Mouse (Mus musculus): Measurements from ENCODE around the gene Vav2. TPM values are rescaled to one million over a fixed set of nuclear protein-coding genes. Genes with fewer than 3 reads are reported as not detected.

Vav2 gene
- polyA plus RNA-seq, 1 experiment = 13.0 TPM

- Histone ChIP-seq H3K79me3 (ENCODE audit: low read depth) (peaks cover 1% of the 10 kb centered on the region), H3K27me3 (ENCODE audit: control insufficient read depth, insufficient read depth, insufficient read length) (no peaks in the 10 kb centered on the region), H3K79me2 (ENCODE audit: control insufficient read depth, insufficient read depth) (peaks cover 50% of the 10 kb centered on the region), H3K4me3 (ENCODE audit: insufficient read depth, poor library complexity, severe bottlenecking) (no peak overlapping the region), H3K36me3 (ENCODE audit: control insufficient read depth, insufficient read depth) (no peaks in the 10 kb centered on the region), H3ac (ENCODE audit: control insufficient read depth, insufficient read length, low read depth) (no peak overlapping the region)
- no peak for TF ChIP-seq FOSL1 (IDR thresholded peaks at IDR 0.05; ENCODE audit: insufficient read depth, low read length, poor library complexity, severe bottlenecking)
- TF ChIP-seq MAX (IDR thresholded peaks at IDR 0.05) = no peak
- TF ChIP-seq CEBPB (IDR thresholded peaks at IDR 0.05; ENCODE audit: low read depth) = no peak
- TF ChIP-seq MYOG (IDR thresholded peaks at IDR 0.05; ENCODE audit: control insufficient read depth, extremely low read depth, insufficient read length) = no peak
- TF ChIP-seq USF1 (IDR thresholded peaks at IDR 0.05; ENCODE audit: low read depth) = no peak
- TF ChIP-seq CTCF (IDR thresholded peaks at IDR 0.05; ENCODE audit: control insufficient read depth, insufficient read depth, insufficient read length) = no peak
- no peak for TF ChIP-seq MYOD1 (IDR thresholded peaks at IDR 0.05; ENCODE audit: control insufficient read depth, insufficient read length, low read depth)
These were observed 65.0 kb downstream of the Vav2 start for GRCm38 (mm10) chr2:27361786-27362185.

DNA sequence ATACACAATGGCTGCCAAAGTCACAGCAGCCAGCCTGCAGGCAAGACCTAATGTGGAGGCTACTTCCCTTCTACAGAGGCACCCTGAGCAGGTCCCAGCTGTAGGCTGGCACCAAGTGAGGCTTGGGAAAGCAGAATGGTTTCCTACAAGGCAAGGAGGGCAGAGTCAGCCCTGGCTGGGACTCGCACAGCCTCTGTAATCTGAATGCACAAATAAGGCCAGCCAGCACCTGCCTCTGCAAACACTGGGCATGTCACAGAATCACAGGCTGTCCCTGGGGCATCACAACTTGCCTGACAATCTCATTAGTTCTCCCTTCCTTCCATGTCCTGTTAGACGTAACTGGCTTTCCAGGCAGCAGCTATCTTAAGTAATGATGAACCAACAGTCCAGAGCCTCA lies 68.4 kb downstream of the Vav2 start:
- Histone ChIP-seq H3ac (ENCODE audit: control insufficient read depth, insufficient read length, low read depth) (no peak overlapping the region), H3K4me3 (ENCODE audit: insufficient read depth, poor library complexity, severe bottlenecking) (no peak overlapping the region), H3K27me3 (ENCODE audit: control insufficient read depth, insufficient read depth, insufficient read length) (no peaks in the 10 kb centered on the region), H3K36me3 (ENCODE audit: control insufficient read depth, insufficient read depth) (no peaks in the 10 kb centered on the region), H3K79me2 (ENCODE audit: control insufficient read depth, insufficient read depth) (peaks cover 28% of the 10 kb centered on the region), H3K79me3 (ENCODE audit: low read depth) (no peaks in the 10 kb centered on the region)
- TF ChIP-seq CEBPB (IDR thresholded peaks at IDR 0.05; ENCODE audit: low read depth) = no peak
- TF ChIP-seq FOSL1 (IDR thresholded peaks at IDR 0.05; ENCODE audit: insufficient read depth, low read length, poor library complexity, severe bottlenecking) = no peak
- no peak for TF ChIP-seq USF1 (IDR thresholded peaks at IDR 0.05; ENCODE audit: low read depth)
- no peak for TF ChIP-seq MAX (IDR thresholded peaks at IDR 0.05)
- no peak for TF ChIP-seq CTCF (IDR thresholded peaks at IDR 0.05; ENCODE audit: control insufficient read depth, insufficient read depth, insufficient read length)
- TF ChIP-seq MYOG (IDR thresholded peaks at IDR 0.05; ENCODE audit: control insufficient read depth, extremely low read depth, insufficient read length) = no peak
- TF ChIP-seq MYOD1 (IDR thresholded peaks at IDR 0.05; ENCODE audit: control insufficient read depth, insufficient read length, low read depth) = no peak

GRCm38 (mm10) chr2:27355684-27356083 lies 71.1 kb downstream of the Vav2 start:
- Histone ChIP-seq H3K79me3 (ENCODE audit: low read depth) (no peaks in the 10 kb centered on the region), H3K36me3 (ENCODE audit: control insufficient read depth, insufficient read depth) (no peaks in the 10 kb centered on the region), H3ac (ENCODE audit: control insufficient read depth, insufficient read length, low read depth) (no peak overlapping the region), H3K79me2 (ENCODE audit: control insufficient read depth, insufficient read depth) (peaks cover 32% of the 10 kb centered on the region), H3K4me3 (ENCODE audit: insufficient read depth, poor library complexity, severe bottlenecking) (no peak overlapping the region), H3K27me3 (ENCODE audit: control insufficient read depth, insufficient read depth, insufficient read length) (no peaks in the 10 kb centered on the region)
- TF ChIP-seq USF1 (IDR thresholded peaks at IDR 0.05; ENCODE audit: low read depth) = no peak
- TF ChIP-seq MAX (IDR thresholded peaks at IDR 0.05) = no peak
- TF ChIP-seq MYOD1 (IDR thresholded peaks at IDR 0.05; ENCODE audit: control insufficient read depth, insufficient read length, low read depth) = no peak
- no peak for TF ChIP-seq MYOG (IDR thresholded peaks at IDR 0.05; ENCODE audit: control insufficient read depth, extremely low read depth, insufficient read length)
- TF ChIP-seq CEBPB (IDR thresholded peaks at IDR 0.05; ENCODE audit: low read depth) = no peak
- TF ChIP-seq CTCF (IDR thresholded peaks at IDR 0.05; ENCODE audit: control insufficient read depth, insufficient read depth, insufficient read length) = no peak
- TF ChIP-seq FOSL1 (IDR thresholded peaks at IDR 0.05; ENCODE audit: insufficient read depth, low read length, poor library complexity, severe bottlenecking) = no peak

DNA sequence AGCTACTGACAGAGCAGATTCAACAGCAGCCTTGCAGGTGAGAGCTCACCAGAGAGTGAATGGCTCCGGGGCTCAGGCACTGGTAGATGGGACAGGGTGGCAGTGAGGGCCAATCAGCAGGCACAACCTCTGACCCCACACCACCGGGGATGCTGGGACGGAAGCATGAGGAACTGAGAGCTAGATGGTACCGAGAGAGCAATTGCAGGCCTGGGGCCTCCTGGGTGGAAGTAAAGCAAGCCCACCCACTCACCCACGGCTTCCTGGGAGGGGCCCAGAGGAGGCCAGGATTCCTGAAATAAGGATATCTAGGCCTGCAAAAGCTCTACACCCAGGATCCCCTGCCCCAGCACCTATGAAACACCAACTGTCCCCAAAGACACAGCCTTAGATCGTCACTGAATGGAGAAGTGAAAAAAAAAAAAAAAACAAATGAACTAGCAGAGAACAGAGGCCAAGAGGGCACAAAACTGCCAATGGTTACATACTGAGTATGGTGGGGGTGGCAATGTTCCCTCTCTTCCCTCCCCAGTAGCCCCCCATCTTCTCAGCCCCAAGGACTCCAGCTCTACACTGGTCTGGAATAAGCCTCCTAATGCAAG lies 72.1 kb downstream of the Vav2 start:
- Histone ChIP-seq H3K79me3 (ENCODE audit: low read depth) (no peaks in the 10 kb centered on the region), H3K27me3 (ENCODE audit: control insufficient read depth, insufficient read depth, insufficient read length) (no peaks in the 10 kb centered on the region), H3K79me2 (ENCODE audit: control insufficient read depth, insufficient read depth) (peaks cover 22% of the 10 kb centered on the region), H3K4me3 (ENCODE audit: insufficient read depth, poor library complexity, severe bottlenecking) (no peak overlapping the region), H3ac (ENCODE audit: control insufficient read depth, insufficient read length, low read depth) (no peak overlapping the region), H3K36me3 (ENCODE audit: control insufficient read depth, insufficient read depth) (no peaks in the 10 kb centered on the region)
- TF ChIP-seq USF1 (IDR thresholded peaks at IDR 0.05; ENCODE audit: low read depth) (no peak), CEBPB (IDR thresholded peaks at IDR 0.05; ENCODE audit: low read depth) (no peak)

- Histone ChIP-seq H3K27me3 (ENCODE audit: control insufficient read depth, insufficient read depth, insufficient read length) (no peaks in the 10 kb centered on the region), H3ac (ENCODE audit: control insufficient read depth, insufficient read length, low read depth) (no peak overlapping the region), H3K36me3 (ENCODE audit: control insufficient read depth, insufficient read depth) (no peaks in the 10 kb centered on the region), H3K79me3 (ENCODE audit: low read depth) (no peaks in the 10 kb centered on the region), H3K79me2 (ENCODE audit: control insufficient read depth, insufficient read depth) (peaks cover 20% of the 10 kb centered on the region), H3K4me3 (ENCODE audit: insufficient read depth, poor library complexity, severe bottlenecking) (no peak overlapping the region)
- TF ChIP-seq MAX (IDR thresholded peaks at IDR 0.05) (no peak), USF1 (IDR thresholded peaks at IDR 0.05; ENCODE audit: low read depth) (no peak), FOSL1 (IDR thresholded peaks at IDR 0.05; ENCODE audit: insufficient read depth, low read length, poor library complexity, severe bottlenecking) (no peak), CEBPB (IDR thresholded peaks at IDR 0.05; ENCODE audit: low read depth) (no peak), MYOD1 (IDR thresholded peaks at IDR 0.05; ENCODE audit: control insufficient read depth, insufficient read length, low read depth) (no peak), MYOG (IDR thresholded peaks at IDR 0.05; ENCODE audit: control insufficient read depth, extremely low read depth, insufficient read length) (no peak), CTCF (IDR thresholded peaks at IDR 0.05; ENCODE audit: control insufficient read depth, insufficient read depth, insufficient read length) (no peak)
These were observed 74.1 kb downstream of the Vav2 start for GRCm38 (mm10) chr2:27352720-27353119.

DNA sequence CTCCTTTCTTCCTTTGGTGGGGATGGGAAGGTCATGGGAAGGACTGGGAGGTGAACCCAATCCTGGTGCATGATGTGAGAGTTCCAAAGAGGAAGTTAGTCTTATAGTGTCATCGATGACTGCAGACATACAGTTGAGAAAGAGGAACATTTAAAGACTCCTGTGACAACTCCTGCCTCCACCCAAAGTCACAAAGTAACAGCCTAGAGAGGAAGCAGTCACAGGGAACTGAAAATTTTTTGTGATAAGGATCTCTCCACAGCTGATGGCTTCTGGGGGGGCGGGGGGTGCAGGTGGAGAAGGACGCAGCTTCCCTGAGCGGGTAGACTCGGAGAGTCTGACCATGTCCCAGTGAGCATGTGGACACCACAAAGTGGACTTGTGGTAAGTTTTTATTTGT lies 76.5 kb downstream of the Vav2 start:
- Histone ChIP-seq H3K79me3 (ENCODE audit: low read depth) (no peaks in the 10 kb centered on the region), H3K27me3 (ENCODE audit: control insufficient read depth, insufficient read depth, insufficient read length) (no peaks in the 10 kb centered on the region), H3ac (ENCODE audit: control insufficient read depth, insufficient read length, low read depth) (no peak overlapping the region), H3K79me2 (ENCODE audit: control insufficient read depth, insufficient read depth) (peaks cover 28% of the 10 kb centered on the region), H3K36me3 (ENCODE audit: control insufficient read depth, insufficient read depth) (no peaks in the 10 kb centered on the region), H3K4me3 (ENCODE audit: insufficient read depth, poor library complexity, severe bottlenecking) (no peak overlapping the region)
- no peak for TF ChIP-seq USF1 (IDR thresholded peaks at IDR 0.05; ENCODE audit: low read depth)
